Mouse (Mus musculus) adrenal gland, postnatal 0 days (tissue): ENCODE data around the gene Kcnh7. TPM values are rescaled to one million over a fixed set of nuclear protein-coding genes. Genes with fewer than 3 reads are reported as not detected.

Experiments
- polyA plus RNA-seq: library from polyadenylated mRNA; unstranded; fragments of >200 nt; fragmentation: Nextera tagmentation; extraction: Ambion mirVana; gene quantifications from 2 replicates; pipeline ENCODE4 v1.2.1, GENCODE M21; 2015

Gene Kcnh7
- 0.54 and 1.2 TPM in 2 replicates for polyA plus RNA-seq

DNA sequence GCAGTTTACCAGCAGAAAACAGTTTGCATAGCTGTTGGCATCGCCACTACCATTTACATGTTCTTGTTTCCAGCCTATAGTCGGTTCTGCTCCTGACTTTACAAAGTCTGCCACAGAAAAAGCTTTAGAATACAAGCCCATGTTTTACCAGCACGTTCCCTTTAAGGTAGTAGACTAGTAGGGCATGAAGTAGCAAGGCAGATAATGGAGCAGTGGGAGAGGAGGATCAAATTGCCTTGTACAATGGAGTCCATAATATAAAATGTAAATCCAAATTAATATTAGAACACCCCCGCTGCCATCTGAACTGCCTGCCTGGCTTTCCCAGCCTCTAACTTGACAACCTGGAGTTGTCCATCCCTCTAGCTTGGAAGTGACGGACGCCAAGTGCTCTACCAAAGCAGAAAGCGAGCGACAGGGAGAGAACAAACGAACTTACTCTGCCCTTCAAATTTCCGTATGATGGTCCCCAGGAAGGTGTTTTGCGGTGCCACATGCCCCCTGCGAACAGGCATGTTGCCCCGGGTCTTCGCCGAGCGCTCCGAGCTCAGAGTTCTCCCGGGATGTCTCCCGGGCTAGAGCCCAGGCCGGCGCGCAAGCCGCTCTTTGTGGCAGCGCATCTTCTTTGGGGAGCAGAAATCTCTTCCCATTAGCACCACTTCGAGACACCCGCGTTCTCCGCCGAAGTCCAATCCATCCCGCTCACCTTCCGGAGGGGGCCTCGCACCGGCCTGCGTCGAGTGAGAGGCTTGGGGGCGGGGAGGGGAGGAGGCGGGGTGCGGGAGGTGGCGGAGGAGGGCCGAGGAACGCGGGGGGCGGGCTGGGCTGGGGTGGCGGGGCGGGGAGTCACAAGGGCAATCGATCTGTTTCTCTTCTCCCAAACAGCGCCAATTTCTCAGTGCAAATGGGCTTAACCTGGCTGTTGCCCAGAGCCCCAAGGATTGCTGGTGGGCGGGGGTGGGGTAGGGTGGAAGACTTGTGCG is at the start of gene Kcnh7:
TSS of gene Kcnh7 (minus strand) at position 725 of the 983 bp plus-strand sequence.

GRCm38 (mm10) chr2:62664135-62664670 is 519.9 kb downstream of the Kcnh7 start, which contains the start of gene Gca:
Gene Gca, plus strand, starts transcription at chr2:62664285.

DNA sequence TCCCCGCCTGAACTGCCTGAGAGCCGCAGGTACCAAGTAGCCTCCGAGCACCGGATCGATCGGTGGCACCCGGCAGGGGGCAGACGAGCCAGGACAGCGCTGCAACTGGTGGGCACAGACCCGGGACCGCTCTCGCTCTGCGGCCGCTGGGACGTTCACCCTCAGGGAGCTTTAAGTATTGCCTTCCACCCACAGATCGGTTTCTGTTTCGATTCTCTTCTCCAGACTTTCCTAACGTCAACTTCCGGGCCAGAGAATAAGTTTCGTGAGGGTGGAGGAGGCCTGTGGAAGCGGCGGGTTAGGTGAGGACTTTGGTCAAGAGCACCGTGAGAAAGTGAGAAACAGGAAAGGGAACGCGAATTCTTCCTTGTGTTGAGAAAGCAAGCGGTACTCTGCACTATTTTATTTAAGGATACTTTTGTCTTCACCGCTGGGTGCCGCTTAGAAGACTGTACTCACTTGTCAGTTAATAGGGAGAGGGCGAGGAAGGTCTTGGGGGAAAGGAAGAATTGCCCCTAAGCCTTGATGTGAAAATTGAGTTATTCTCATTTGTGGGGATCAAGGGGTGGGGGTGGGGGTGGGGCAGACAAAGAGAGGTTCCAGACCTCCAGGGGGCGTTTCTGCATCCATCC is 538.0 kb downstream of the Kcnh7 start, which contains the start of gene Ifih1:
TSS of gene Ifih1 (minus strand) at position 242 of the 632 bp plus-strand sequence.

